Mouse (Mus musculus) myocyte (in vitro differentiated cells): ENCODE measurements at regions not wholly inside any gene's neighbourhood (a gene's known extent, or its start where the extent isn't known, plus 50 kb on each side); places are given as distances from the start of the nearest gene placed in this dataset.

Experiments
- H3K27me3 ChIP-seq: one replicate; pipeline ENCODE4 v1.6.1; 2011; ENCODE audit not compliant: control insufficient read depth, insufficient read depth, insufficient read length
- H3K36me3 ChIP-seq: one replicate; pipeline ENCODE4 v1.6.1; 2011; ENCODE audit not compliant: control insufficient read depth, insufficient read depth
- H3K4me2 ChIP-seq: one replicate; pipeline ENCODE4 v1.6.1; 2011; ENCODE audit warnings: low read depth, control low read depth
- H3K4me3 ChIP-seq: one replicate; pipeline ENCODE4 v1.5.1; 2011; ENCODE audit warnings: mild to moderate bottlenecking, control low read depth, moderate library complexity
- H3K79me2 ChIP-seq: one replicate; pipeline ENCODE4 v1.6.1; 2011; ENCODE audit not compliant: control insufficient read depth, insufficient read depth
- H3ac ChIP-seq: one replicate; pipeline ENCODE4 v1.6.1; 2011; ENCODE audit not compliant: control insufficient read depth, insufficient read length
- CEBPB ChIP-seq: IDR thresholded peaks from 2 replicates; pipeline ENCODE4 v1.6.1; 2011; ENCODE audit warnings: mild to moderate bottlenecking, moderate library complexity; ENCODE audit not compliant: poor library complexity, insufficient read depth, severe bottlenecking
- E2F4 ChIP-seq: IDR thresholded peaks from one replicate; pipeline ENCODE4 v1.6.1; 2011; ENCODE audit warnings: mild to moderate bottlenecking, control low read depth, moderate library complexity; ENCODE audit not compliant: insufficient read depth
- MAX ChIP-seq: IDR thresholded peaks from one replicate; pipeline ENCODE4 v1.6.1; 2011; ENCODE audit warnings: low read depth, mild to moderate bottlenecking, control low read depth
- MYOD1 ChIP-seq, 3 experiments: IDR thresholded peaks; one replicate each; pipeline ENCODE4 v1.6.1; 2011; ENCODE audit warnings: control low read depth in 2 of 3, low read depth in 2 of 3, mild to moderate bottlenecking in 2 of 3, moderate library complexity in 1 of 3; ENCODE audit not compliant: insufficient read length in 2 of 3, control insufficient read depth in 1 of 3
- MYOG ChIP-seq, 3 experiments: IDR thresholded peaks; one replicate each; pipeline ENCODE4 v1.6.1; 2011; ENCODE audit warnings: control low read depth in 2 of 3, low read depth in 2 of 3, mild to moderate bottlenecking in 2 of 3; ENCODE audit not compliant: insufficient read length in 2 of 3, control insufficient read depth in 1 of 3, insufficient read depth in 1 of 3
- POLR2A ChIP-seq: IDR thresholded peaks from one replicate; pipeline ENCODE4 v1.6.1; 2011; ENCODE audit warnings: low read depth, mild to moderate bottlenecking, control low read depth, moderate library complexity; ENCODE audit not compliant: insufficient read length
- POLR2AphosphoS2 ChIP-seq: IDR thresholded peaks from one replicate; pipeline ENCODE4 v1.6.1; 2011; ENCODE audit warnings: low read depth, control low read depth; ENCODE audit not compliant: insufficient read length
- REST ChIP-seq: IDR thresholded peaks from one replicate; pipeline ENCODE4 v1.6.1; 2011; ENCODE audit warnings: mild to moderate bottlenecking, control low read depth, moderate library complexity; ENCODE audit not compliant: insufficient read depth, insufficient read length
- SRF ChIP-seq: IDR thresholded peaks from one replicate; pipeline ENCODE4 v1.6.1; 2011; ENCODE audit warnings: low read depth; ENCODE audit not compliant: control insufficient read depth, insufficient read length
- TCF12 ChIP-seq: IDR thresholded peaks from one replicate; pipeline ENCODE4 v1.6.1; 2011; ENCODE audit warnings: mild to moderate bottlenecking, control low read depth; ENCODE audit not compliant: poor library complexity, insufficient read depth, severe bottlenecking
- TCF3 ChIP-seq: IDR thresholded peaks from one replicate; pipeline ENCODE4 v1.6.1; 2011; ENCODE audit warnings: low read depth, control low read depth; ENCODE audit not compliant: insufficient read length
- USF1 ChIP-seq: IDR thresholded peaks from one replicate; pipeline ENCODE4 v1.6.1; 2011; ENCODE audit warnings: low read depth, mild to moderate bottlenecking, control low read depth, moderate library complexity

DNA sequence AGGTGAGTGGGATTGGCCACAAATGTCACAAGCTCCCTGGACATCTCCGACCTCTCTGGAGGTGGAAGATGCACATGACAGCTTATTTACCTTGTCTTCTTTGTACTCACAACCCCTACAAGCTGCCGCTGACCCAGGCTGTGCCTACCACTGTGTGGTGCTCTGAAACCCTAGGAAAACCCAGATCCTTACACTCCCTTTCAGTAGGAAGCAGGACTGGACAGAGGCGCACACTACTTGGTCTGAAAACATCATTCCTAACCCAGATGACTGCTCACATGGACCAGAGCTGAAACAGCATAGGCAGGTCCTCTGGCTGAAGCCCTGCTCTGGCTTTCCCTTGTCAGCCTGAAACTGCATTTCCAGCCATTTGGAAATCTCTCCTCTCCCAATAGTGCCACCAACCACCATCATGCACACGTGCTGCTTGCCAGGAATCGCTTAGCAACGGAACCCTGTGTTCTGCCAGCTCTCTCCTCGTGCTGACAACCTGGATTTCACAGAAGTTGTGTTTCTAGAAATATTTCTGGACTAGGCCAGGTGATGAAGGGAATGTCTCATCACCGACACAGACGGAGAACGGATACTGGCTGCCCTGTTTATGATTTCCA, 196.1 kb downstream of the Irs2 start:
- H3K4me3 ChIP-seq = no peak overlapping the region
- H3K36me3 ChIP-seq = no peaks in the 10 kb centered on the region
- H3ac ChIP-seq = no peak overlapping the region
- TF ChIP-seq TCF12 (no peak), MAX (no peak), SRF (no peak), MYOG (IDR thresholded peaks at IDR 0.05; ENCODE audit: control insufficient read depth in 1 of 3, insufficient read depth in 1 of 3, insufficient read length in 2 of 3, low read depth in 2 of 3) (no peak), REST (no peak), POLR2A (no peak), TCF3 (no peak), POLR2AphosphoS2 (no peak), CEBPB (no peak), MYOD1 (IDR thresholded peaks at IDR 0.05; ENCODE audit: control insufficient read depth in 1 of 3, insufficient read length in 2 of 3, low read depth in 2 of 3) (no peak), USF1 (no peak), E2F4 (no peak)
- peaks cover 18% of the 10 kb centered on the region for H3K27me3 ChIP-seq
- H3K79me2 ChIP-seq = no peaks in the 10 kb centered on the region
- no peak overlapping the region for H3K4me2 ChIP-seq

DNA sequence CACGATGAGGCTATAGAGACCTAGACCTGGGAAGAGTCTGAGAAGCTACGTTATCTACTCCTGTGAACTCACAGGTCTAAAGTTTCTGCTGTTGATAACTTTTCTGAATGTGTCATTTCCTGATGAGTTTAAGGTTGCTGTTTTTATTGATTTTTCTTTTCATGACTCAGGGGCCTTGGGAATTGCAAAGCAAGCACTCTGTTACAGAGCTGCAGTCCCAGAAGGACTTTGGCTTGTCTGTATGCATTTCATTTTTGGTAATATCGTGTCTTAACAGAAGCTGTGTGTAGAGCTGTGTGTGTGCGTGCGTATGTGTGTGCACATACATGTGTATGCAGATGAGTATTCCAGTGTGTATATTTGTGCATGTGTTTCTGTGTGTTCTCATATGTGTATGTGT, 201.2 kb downstream of the Irs2 start:
- H3K4me2 ChIP-seq = no peak overlapping the region
- no peaks in the 10 kb centered on the region for H3K79me2 ChIP-seq
- no peak overlapping the region for H3ac ChIP-seq
- peaks cover 5% of the 10 kb centered on the region for H3K27me3 ChIP-seq
- H3K36me3 ChIP-seq = no peaks in the 10 kb centered on the region
- no peak overlapping the region for H3K4me3 ChIP-seq
- TF ChIP-seq REST (no peak), MAX (no peak), E2F4 (no peak), CEBPB (no peak)

DNA sequence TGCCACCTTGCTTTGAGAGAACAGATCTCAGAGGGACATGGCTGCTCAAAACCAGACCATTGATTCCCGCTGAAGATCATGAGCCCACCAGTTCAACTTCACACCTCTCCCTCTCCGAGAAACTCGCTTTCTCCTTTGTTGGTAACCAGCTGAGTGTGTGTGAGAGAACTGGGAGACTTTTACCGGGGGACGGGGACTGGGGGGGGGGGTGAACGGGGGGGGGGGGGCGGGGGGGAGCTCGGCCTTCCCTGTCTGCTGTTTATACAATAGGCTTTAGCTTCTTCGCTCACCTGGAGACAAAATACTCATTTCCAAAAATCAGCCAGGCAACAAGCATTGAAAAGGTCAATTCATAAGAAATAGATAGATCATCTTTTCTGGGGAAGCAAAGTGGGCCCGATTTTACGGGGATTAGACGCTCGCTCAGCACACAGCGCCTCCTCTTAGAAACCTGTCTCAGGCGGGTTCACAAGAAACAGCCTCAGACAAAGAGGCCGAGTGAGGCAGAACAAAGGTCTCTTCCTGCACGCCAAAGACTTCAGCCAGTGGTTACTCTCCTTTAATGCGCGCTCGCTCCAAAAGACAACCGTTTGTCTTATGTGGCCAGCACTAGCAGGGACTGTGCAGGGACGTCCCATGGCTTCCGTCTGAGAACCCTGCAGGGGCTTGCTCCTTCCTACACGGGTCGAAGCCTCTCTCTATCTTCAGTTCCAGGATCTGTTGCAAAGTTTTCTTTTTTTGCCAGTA, 202.7 kb downstream of the Irs2 start:
- Histone ChIP-seq H3K4me3 (no peak overlapping the region), H3K4me2 (no peak overlapping the region), H3K36me3 (no peaks in the 10 kb centered on the region), H3K79me2 (no peaks in the 10 kb centered on the region), H3K27me3 (no peaks in the 10 kb centered on the region), H3ac (no peak overlapping the region)
- no peak for TF ChIP-seq MYOD1 (IDR thresholded peaks at IDR 0.05; ENCODE audit: control insufficient read depth in 1 of 3, insufficient read length in 2 of 3, low read depth in 2 of 3)
- TF ChIP-seq TCF12 = no peak
- no peak for TF ChIP-seq REST
- TF ChIP-seq E2F4 = no peak
- TF ChIP-seq POLR2AphosphoS2 = no peak
- no peak for TF ChIP-seq MAX
- no peak for TF ChIP-seq POLR2A
- TF ChIP-seq TCF3 = no peak
- TF ChIP-seq SRF = no peak
- TF ChIP-seq MYOG (IDR thresholded peaks at IDR 0.05; ENCODE audit: control insufficient read depth in 1 of 3, insufficient read depth in 1 of 3, insufficient read length in 2 of 3, low read depth in 2 of 3) = no peak
- no peak for TF ChIP-seq CEBPB
- no peak for TF ChIP-seq USF1

DNA sequence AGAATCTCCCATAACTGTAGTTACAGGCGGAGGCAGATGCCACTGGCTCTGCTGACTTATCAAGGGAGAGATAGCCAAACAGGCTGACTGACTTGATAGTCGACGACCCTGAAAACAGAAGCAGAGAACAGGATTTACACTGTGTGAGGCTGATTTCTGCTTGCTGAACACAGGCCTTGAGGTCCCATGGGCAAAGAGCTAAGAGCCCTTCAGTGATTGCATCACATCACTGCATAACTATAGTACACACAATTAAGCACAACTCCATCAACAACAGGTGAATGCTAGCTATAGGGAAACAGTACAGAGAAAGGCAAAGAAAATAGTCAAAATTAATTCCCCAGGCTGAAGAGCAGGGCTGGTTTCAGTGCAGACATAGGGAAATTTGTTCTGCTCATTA, 203.3 kb downstream of the Irs2 start:
- Histone ChIP-seq H3K36me3 (no peaks in the 10 kb centered on the region), H3K79me2 (no peaks in the 10 kb centered on the region), H3K4me2 (no peak overlapping the region), H3K27me3 (peaks cover 5% of the 10 kb centered on the region), H3K4me3 (no peak overlapping the region), H3ac (no peak overlapping the region)
- no peak for TF ChIP-seq MAX
- TF ChIP-seq MYOD1 (IDR thresholded peaks at IDR 0.05; ENCODE audit: control insufficient read depth in 1 of 3, insufficient read length in 2 of 3, low read depth in 2 of 3) = no peak
- TF ChIP-seq MYOG (IDR thresholded peaks at IDR 0.05; ENCODE audit: control insufficient read depth in 1 of 3, insufficient read depth in 1 of 3, insufficient read length in 2 of 3, low read depth in 2 of 3) = no peak
- no peak for TF ChIP-seq POLR2AphosphoS2
- TF ChIP-seq CEBPB = no peak
- no peak for TF ChIP-seq POLR2A
- TF ChIP-seq TCF12 = no peak

DNA sequence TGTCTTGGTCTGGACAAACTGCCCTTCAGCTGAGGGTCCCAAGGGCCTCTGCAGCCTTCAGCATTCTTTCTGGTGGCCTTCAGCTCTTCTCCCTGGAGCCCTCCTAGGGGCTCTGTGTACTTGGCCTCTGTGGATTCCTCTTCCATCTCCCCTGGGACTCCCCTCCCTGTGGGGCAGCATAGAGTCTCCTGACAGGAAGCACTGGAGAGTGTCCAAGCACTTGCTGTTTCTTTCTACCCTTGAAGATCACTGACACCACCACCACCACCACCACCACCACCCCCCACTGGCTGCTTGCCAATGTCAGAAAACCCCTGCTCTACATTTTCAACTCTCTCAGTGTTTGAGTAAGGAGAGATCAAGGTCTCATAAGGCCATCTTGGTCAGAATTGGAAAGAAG, 206.3 kb downstream of the Irs2 start:
- H3K36me3 ChIP-seq = no peaks in the 10 kb centered on the region
- TF ChIP-seq SRF (no peak), CEBPB (no peak)
- H3K27me3 ChIP-seq = peaks cover 6% of the 10 kb centered on the region
- H3K79me2 ChIP-seq = no peaks in the 10 kb centered on the region
- no peak overlapping the region for H3ac ChIP-seq
- no peak overlapping the region for H3K4me2 ChIP-seq
- H3K4me3 ChIP-seq = no peak overlapping the region
